ENCODE assay signal across 8 mouse cellular contexts in genomic region chr17:25497013-25497412, GRCm38 (mm10). TPM values are rescaled to one million over a fixed set of nuclear protein-coding genes. Genes with fewer than 3 reads are reported as not detected.
DNase-seq lines count a peak whose midpoint lies in the region; ATAC-seq lines count a peak whose summit lies in the region.

Sstr5 (minus strand) TSS chr17:25497288.

- H3K9me3 ChIP-seq in forebrain, embryonic 10.5 days = no peaks in the 10 kb centered on the region
- H3K9me3 ChIP-seq in limb, embryonic 13.5 days = no peaks in the 10 kb centered on the region

- DNase-seq in urinary bladder, postnatal 14 days (ENCODE audit: low spot score) = peak; percentile 20
- DNase-seq in urinary bladder, adult 2 months (ENCODE audit: low spot score) = no peak
- peak; percentile 38 for DNase-seq in forebrain, embryonic 10.5 days (ENCODE audit: extremely low spot score, low spot score)
- peak; percentile 71 for DNase-seq in retina, embryonic 14.5 days (ENCODE audit: low spot score)
- no peak for DNase-seq in frontal cortex, postnatal 36 days (ENCODE audit: low spot score in 2 of 2)
- no peak for DNase-seq in layer of hippocampus, postnatal 25 days (ENCODE audit: extremely low spot score in 1 of 2, low spot score in 1 of 2)
- no peak for DNase-seq in left cerebral cortex, postnatal 14 days (ENCODE audit: low spot score in 2 of 2)

- WGBS in forebrain, embryonic 10.5 days = 1% methylated on average over 21 of the region's 28 CpGs
- WGBS in limb, embryonic 13.5 days = 3% methylated on average over 24 of the region's 28 CpGs

- peak within 1 kb of the TSS; percentile 62 for H3K9ac ChIP-seq in limb, embryonic 13.5 days

- H3K27me3 ChIP-seq in forebrain, embryonic 10.5 days (ENCODE audit: poor library complexity, severe bottlenecking) = peaks cover 79% of the 10 kb centered on the region
- H3K27me3 ChIP-seq in limb, embryonic 13.5 days = peaks cover 75% of the 10 kb centered on the region

- peak within 1 kb of the TSS; percentile 42; the same call in 1 of the 2 replicates for H3K27ac ChIP-seq in forebrain, embryonic 10.5 days
- no peak within 1 kb of the TSS for H3K27ac ChIP-seq in limb, embryonic 13.5 days

- H3K36me3 ChIP-seq in forebrain, embryonic 10.5 days (replicated peaks) = no peaks in the 10 kb centered on the region
- no peaks in the 10 kb centered on the region for H3K36me3 ChIP-seq in limb, embryonic 13.5 days

- H3K4me1 ChIP-seq in forebrain, embryonic 10.5 days = peaks cover 18% of the 10 kb centered on the region
- H3K4me1 ChIP-seq in limb, embryonic 13.5 days = peaks cover 10% of the 10 kb centered on the region

- peak within 1 kb of the TSS; percentile 50 for H3K4me3 ChIP-seq in forebrain, embryonic 10.5 days
- H3K4me3 ChIP-seq in limb, embryonic 13.5 days = peak within 1 kb of the TSS; percentile 41

- peak within 1 kb of the TSS; percentile 71 for H3K4me2 ChIP-seq in limb, embryonic 13.5 days (replicated peaks)

- ATAC-seq in limb, embryonic 13.5 days (ENCODE audit: low FRiP score, low read depth) = 0 out of 2 replicates have a peak, but pooled peaks have one; percentile 28

- intact Hi-C loops in left cerebral cortex, postnatal 14 days (cut with DNase I) = no loop called here

RNA-seq across cellular contexts. Expression of gene Sstr5, which starts in this region (rescaled TPM):
- polyA plus RNA-seq in urinary bladder, adult 2 months (2012; rRNA removed) = 0.06 TPM in 1 of 2 replicates, not detected in the other
- 0.10 TPM in 1 of 2 replicates, not detected in the other for polyA plus RNA-seq in forebrain, embryonic 10.5 days (2016; fragmentation: Nextera tagmentation; extraction: Ambion mirVana)
- 0.24 and 0.29 TPM in 2 replicates for polyA plus RNA-seq in limb, embryonic 13.5 days (2015; fragmentation: Nextera tagmentation; extraction: Ambion mirVana)
- under 1 TPM in 1 of 2 experiments, not detected in 1; 0.15 TPM for total RNA-seq in layer of hippocampus, postnatal 25 days (2021)
- under 1 TPM; 0.15 to 0.26 TPM for total RNA-seq in left cerebral cortex, postnatal 14 days (2021)

Comparison
In these comparisons a context has a peak if more than half of its experiments do, and no peak if none do; other contexts are left out.
1. DNase-seq: peak in urinary bladder, postnatal 14 days (single experiment) and retina, embryonic 14.5 days (single experiment); none in urinary bladder, adult 2 months (single experiment), frontal cortex, postnatal 36 days (0 of 2), layer of hippocampus, postnatal 25 days (0 of 2) and left cerebral cortex, postnatal 14 days (0 of 2).
2. Peak in DNase-seq, H3K4me3 ChIP-seq and H3K27ac ChIP-seq in forebrain, embryonic 10.5 days; RNA of the gene not detected or under 1 TPM.
3. Peak in ATAC-seq, H3K4me3 ChIP-seq, H3K9ac ChIP-seq and H3K4me2 ChIP-seq in limb, embryonic 13.5 days; RNA of the gene not detected or under 1 TPM.